Mouse (Mus musculus) layer of hippocampus, adult 18-20 months (tissue): ENCODE data around the gene Zkscan16. TPM values are rescaled to one million over a fixed set of nuclear protein-coding genes. Genes with fewer than 3 reads are reported as not detected.
A peak's percentile ranks its signal among the peaks of the same experiment; 100 is the strongest.

Experiments
- DNase-seq, 2 experiments: peaks; one replicate each; pipeline ENCODE4 v3.0.0; 2022; ENCODE audit warnings: low spot score in 2 of 2
- total RNA-seq, 2 experiments: library from RNA; stranded (reverse); gene quantifications; 2 replicates each; pipeline ENCODE4 v1.2.3; 2021

Zkscan16 gene
- total RNA-seq, 2 experiments from 2014 or later = 55.5 to 58.4 TPM

- DNase-seq = no peak
Measured at GRCm38 (mm10) chr4:58935846-58936245, 7.6 kb upstream of the Zkscan16 start.

GRCm38 (mm10) chr4:58941638-58942037 lies 1.8 kb upstream of the Zkscan16 start:
- no peak for DNase-seq

- no peak for DNase-seq
Measured at GRCm38 (mm10) chr4:58942942-58943341, 486 bp upstream of the Zkscan16 start.

DNA sequence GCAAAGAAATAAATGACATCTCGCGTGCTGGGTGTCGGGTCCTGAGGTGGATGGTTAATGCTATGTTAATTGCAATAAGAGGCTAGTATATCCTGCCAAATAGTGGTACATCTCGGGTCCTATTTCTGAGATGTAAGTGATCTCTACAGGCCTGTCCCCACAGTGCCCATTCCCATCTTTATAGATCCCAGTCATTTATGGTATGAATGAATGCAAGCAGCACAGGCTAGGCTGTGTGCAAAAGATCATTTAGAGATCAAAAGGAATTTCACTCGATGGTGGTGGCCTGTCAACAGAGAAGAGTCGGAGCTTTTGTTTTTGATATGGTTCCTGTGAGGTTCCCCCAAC lies 752 bp downstream of the Zkscan16 start:
- DNase-seq = no peak

- DNase-seq = peak in 1 of 2 experiments; percentile 52
Measured at GRCm38 (mm10) chr4:58944695-58945094, 1.3 kb downstream of the Zkscan16 start.

- no peak for DNase-seq
Measured at GRCm38 (mm10) chr4:58948391-58948790, 5.0 kb downstream of the Zkscan16 start.

DNA sequence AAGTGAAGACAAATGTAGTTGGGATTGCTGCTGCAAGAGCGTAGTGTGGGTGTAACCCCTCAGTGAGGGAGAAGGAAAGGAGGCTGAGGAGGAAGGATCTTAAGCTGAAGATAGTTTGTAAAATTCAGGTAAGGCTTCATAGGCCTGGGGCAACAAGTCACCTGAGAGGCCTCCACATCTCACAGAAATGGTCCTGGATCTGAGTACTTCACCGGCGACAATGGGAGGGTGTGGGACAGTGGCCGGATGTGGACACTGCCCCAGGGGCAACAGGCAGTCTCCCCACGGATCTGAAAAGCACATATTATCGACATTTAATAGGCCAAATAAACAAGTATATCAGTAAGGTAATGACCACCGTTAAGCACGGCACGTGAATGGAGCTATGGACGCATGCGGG lies 9.2 kb downstream of the Zkscan16 start:
- DNase-seq = no peak

DNA sequence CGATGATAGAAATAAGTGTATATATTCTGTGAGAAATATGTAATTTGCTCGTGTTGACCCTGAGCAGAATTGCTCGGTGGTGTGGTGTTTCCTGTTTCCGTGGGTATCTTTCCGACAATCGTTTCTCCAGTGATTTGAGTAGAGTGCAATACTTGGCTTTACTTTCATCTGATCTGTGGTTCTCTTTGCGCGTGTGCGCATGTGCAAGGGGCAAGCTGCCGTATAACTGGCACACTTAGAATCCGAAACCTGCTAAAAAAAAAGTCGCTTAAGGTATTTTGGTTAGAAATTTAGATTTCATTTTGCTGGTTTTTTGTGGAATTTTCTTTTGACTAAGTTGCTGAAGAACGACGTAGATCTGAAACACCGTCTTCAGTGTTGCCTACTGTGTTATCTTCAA lies 18.3 kb downstream of the Zkscan16 start:
- no peak for DNase-seq

DNA sequence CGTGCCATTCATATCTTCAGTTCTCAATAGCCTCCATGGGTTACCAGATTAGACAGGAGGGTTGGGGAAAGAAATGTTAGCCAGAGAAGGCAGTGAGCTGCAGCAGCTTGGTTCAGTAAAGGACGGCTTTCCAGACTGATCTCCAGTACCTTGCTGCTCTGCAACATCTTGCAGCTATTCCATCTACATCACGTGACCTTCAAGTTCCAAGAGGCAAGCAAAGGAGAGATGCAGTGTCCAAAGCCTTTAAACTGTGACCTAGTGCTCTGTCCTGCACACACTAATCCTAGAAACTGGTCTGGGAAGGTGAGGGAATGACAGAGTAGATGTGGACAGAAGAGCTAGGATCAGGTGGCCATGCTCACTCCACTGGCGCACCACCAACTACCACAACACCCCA lies 19.8 kb downstream of the Zkscan16 start:
- no peak for DNase-seq

DNA sequence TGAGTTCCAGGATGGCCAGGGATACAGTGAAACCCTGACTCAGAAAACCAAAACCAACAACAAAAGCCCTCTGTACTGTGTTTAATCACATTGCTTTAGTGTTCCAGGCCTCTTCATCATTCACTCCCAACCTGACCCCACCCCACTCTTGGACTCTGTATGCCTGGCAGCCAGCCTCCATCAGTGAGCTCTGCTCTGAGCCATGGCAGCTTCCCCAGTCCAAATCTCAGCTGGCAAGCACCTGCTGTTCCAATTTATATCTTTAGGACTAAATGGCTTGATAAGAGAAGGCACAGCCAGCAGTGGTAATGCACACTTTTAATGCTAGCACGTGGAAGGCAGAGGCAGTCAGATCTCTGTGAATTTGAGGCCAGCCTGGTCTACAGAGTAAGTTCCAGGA lies 21.7 kb downstream of the Zkscan16 start:
- no peak for DNase-seq

- no peak for DNase-seq
Measured at GRCm38 (mm10) chr4:58970678-58971077, 27.2 kb downstream of the Zkscan16 start.

- DNase-seq = no peak
Measured at GRCm38 (mm10) chr4:58975711-58976110, 32.3 kb downstream of the Zkscan16 start.

DNA sequence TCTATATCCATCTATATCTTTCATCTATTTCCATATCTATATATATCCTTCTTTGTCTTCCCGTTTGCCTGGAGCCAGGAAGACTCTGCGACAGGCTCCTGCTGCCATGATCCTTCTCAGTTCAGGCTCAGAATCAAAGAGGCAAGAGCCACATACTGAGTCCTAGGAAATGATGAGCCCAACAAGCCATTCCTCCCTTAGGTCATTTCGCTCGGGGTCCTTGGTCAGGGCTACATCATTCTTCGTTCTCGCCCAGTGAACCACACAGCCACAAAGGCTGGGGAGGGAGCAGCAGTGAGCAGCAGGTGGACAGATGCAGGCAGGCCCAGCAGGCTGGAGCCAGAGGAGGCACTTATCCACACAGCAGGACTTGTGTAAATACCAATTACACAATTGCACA lies 38.0 kb downstream of the Zkscan16 start:
- DNase-seq = no peak

GRCm38 (mm10) chr4:58982806-58983205 lies 39.4 kb downstream of the Zkscan16 start:
- DNase-seq = no peak

GRCm38 (mm10) chr4:58985157-58985648 lies 41.8 kb downstream of the Zkscan16 start:
- peak; percentile 56 to 89 for DNase-seq

GRCm38 (mm10) chr4:58986540-58987190 lies 43.2 kb downstream of the Zkscan16 start, which contains the start of gene Ptgr1:
TSS of gene Ptgr1 (minus strand) at chr4:58987119.
- peak; percentile 70 to 90 for DNase-seq

- DNase-seq = peak in 1 of 2 experiments; percentile 34
Measured at GRCm38 (mm10) chr4:58989303-58989898, 46.0 kb downstream of the Zkscan16 start.

DNA sequence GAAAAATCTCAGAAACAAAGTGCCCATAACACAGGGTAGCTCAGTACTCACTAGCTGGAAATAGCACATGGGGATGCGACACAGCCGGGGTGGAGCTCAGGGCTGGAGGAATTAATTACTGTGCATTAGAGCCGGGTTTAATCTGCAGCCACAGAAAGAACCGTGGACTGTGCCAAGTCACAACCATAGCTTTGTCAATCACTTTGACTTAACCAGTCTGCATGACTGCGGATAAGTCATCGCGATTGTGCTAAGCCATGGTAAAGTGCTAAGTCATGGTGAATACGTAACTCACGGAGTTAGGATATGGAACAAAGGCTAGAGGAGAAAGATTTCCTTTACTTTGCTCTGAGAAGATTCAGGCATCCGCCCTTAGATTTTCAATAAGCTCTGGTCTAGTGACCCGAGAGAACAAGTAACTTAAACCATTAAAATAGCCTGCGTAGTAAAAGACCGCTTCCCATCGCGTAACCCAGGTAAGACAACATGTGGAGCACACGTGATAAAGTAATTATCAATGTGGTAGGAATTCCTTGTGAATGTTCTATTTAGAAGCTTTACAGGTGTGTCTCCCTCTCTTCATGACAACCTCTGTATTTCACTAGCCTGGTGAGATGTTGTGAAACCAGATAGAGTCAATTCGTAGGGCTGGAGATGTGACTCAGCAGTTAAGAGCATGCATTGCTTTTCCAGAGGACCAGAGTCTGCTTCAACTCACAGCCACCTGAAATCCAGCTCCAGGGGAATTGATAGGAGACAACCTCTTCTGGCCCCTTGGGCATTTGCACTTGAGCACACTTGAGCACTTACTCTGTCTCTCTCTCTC lies 47.4 kb downstream of the Zkscan16 start:
- DNase-seq = no peak

DNA sequence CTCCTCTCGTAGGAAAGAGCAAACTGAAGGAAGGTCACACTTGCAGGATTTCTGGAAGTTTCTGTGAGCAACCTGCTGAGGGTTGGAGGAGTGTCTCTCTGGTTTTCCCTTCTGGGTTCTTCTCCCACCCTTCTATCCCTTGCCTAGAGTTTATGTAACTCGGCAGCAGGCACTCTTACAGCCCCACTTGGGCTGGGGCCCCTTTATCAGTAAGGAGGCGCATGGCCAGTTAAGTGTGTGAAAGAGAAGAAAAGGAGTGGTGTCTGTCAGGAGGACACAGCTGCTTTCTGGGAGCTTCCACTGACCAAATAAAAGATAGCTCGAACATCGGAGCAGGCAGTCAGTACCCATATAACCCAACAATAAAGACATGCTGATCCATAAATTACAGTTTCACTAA lies 48.8 kb downstream of the Zkscan16 start:
- DNase-seq = no peak

DNA sequence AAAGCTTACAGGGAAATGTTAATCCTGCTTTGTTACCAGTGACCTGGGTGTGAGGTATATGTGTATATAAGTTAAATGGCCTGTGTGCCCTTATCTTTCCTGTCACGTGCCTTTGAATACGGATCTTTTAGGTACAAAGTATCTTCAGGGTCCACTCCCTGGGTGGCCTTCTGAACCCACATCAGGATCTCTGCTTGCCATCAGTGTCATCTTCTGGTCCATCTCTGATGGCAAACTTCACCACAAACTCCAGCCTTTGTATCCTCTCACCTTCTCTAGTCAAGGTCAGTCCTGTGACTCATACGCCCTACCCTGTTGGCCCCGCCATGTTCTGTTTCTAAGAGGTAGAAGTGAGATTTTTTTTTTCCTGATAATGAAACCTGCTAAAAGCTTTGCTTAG lies 51.3 kb downstream of the Zkscan16 start, which contains the start of gene Dnajc25:
Gene Dnajc25, plus strand, starts transcription at position 301 of the 400 bp plus-strand sequence.
- DNase-seq = no peak

GRCm38 (mm10) chr4:58995251-58995693 lies 51.8 kb downstream of the Zkscan16 start:
- DNase-seq = no peak

GRCm38 (mm10) chr4:58997081-58997480 lies 53.7 kb downstream of the Zkscan16 start:
- DNase-seq = no peak
